Mouse (Mus musculus) heart, adult 2 months (tissue): ENCODE results near the gene Mfsd7a.

Experiments
- CTCF ChIP-seq: fragments of 200-600 bp; IDR thresholded peaks from 2 replicates; pipeline ENCODE4 v1.8.1; 2022; ENCODE audit warnings: antibody characterized with exemption, mild to moderate bottlenecking, moderate library complexity
- EP300 ChIP-seq: fragments of 200-500 bp; IDR thresholded peaks from 2 replicates; pipeline ENCODE4 v1.6.1; 2011; ENCODE audit warnings: low read depth, low read length, control low read depth; ENCODE audit not compliant: insufficient read depth
- POLR2A ChIP-seq: fragments of 200-500 bp; IDR thresholded peaks from 2 replicates; pipeline ENCODE4 v1.6.1; 2011; ENCODE audit warnings: mild to moderate bottlenecking, low read depth, low read length, control low read depth; ENCODE audit not compliant: insufficient read depth

GRCm38 (mm10) chr5:108447857-108448256, 834 bp downstream of the Mfsd7a start:
- TF ChIP-seq POLR2A: no peak
- no peak for TF ChIP-seq EP300
- TF ChIP-seq CTCF: no peak
